ENCODE assay signal across 8 mouse cellular contexts in the genomic region with DNA sequence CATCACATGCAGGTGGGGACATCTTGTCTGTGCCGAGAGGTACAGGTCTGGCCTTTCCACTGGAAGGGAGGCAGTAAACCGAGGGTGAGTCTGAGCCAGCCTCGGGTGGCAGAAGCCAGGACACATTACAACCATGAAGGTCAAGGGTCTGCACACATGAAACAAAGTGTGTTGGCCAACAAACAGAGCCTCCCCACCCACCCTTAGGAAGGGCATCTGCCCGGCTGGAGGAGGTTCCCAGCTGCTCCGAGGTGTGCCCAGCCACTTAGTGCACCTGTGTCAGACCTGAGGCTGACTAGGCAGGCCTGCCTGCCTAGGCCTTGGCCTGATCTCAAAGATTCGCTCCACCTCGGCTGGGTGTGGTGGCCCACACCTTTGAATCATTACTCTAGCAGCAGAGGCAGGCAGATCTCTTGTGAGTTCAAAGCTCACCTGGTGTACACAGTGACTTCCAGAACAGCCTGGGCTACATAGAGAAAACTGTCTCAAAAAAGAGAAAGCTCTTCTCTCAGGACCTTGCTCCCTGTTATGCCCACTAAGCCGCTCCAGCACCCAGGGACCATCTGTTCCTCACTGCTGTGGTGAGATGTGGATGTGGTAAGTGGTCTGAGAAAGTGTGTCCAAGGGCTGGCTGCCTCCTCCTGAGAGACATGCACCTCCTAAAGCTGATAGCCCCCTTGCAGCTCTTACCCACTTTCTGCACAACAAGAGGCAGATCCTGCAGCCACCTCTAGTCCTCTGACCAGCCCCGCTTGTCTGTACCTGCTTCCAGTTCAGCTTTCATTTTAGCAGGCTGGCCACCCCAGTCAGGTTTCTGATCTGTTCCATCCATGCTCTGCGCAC. TPM values are rescaled to one million over a fixed set of nuclear protein-coding genes. Genes with fewer than 3 reads are reported as not detected.
DNase-seq lines count a peak whose midpoint lies in the region; ATAC-seq and TF ChIP-seq lines count a peak whose summit lies in the region.

No protein-coding gene starts in this region.

- no peak for TF ChIP-seq CTCF in thymus, adult 2 months (IDR thresholded peaks at IDR 0.05; ENCODE audit: borderline replicate concordance, control insufficient read depth, extremely low read depth, insufficient read depth, low read length, poor library complexity)

- ATAC-seq in hindbrain, embryonic 15.5 days (ENCODE audit: low FRiP score, low read depth), result no peak
- no peak for ATAC-seq in liver, embryonic 15.5 days (ENCODE audit: insufficient read depth)

- H3K36me3 ChIP-seq in thymus, adult 2 months (ENCODE audit: control insufficient read depth, insufficient read depth, low read length), result peaks cover 3% of the 10 kb centered on the region; the same call in 1 of the 2 replicates
- H3K36me3 ChIP-seq in hindbrain, embryonic 15.5 days, result no peaks in the 10 kb centered on the region; the same call in 1 of the 2 replicates
- H3K36me3 ChIP-seq in liver, embryonic 15.5 days (replicated peaks), result peaks cover 6% of the 10 kb centered on the region

- H3K4me1 ChIP-seq in thymus, adult 2 months (replicated peaks; ENCODE audit: control insufficient read depth, insufficient read depth, low read length), result peaks cover 41% of the 10 kb centered on the region
- H3K4me1 ChIP-seq in hindbrain, embryonic 15.5 days (replicated peaks), result peaks cover 44% of the 10 kb centered on the region
- H3K4me1 ChIP-seq in liver, embryonic 15.5 days (replicated peaks), result peaks cover 90% of the 10 kb centered on the region

- no peaks in the 10 kb centered on the region for H3K9me3 ChIP-seq in hindbrain, embryonic 15.5 days
- no peaks in the 10 kb centered on the region for H3K9me3 ChIP-seq in liver, embryonic 15.5 days (replicated peaks)

- no peak overlapping the region for H3K9ac ChIP-seq in hindbrain, embryonic 15.5 days
- H3K9ac ChIP-seq in liver, embryonic 15.5 days, result no peak overlapping the region

- H3K27me3 ChIP-seq in thymus, adult 2 months (ENCODE audit: control insufficient read depth, insufficient read depth, low read length), result no peaks in the 10 kb centered on the region
- no peaks in the 10 kb centered on the region for H3K27me3 ChIP-seq in hindbrain, embryonic 15.5 days
- H3K27me3 ChIP-seq in liver, embryonic 15.5 days, result peaks cover 42% of the 10 kb centered on the region

- TF ChIP-seq POLR2A in thymus, adult 2 months (IDR thresholded peaks at IDR 0.05; ENCODE audit: control insufficient read depth, extremely low read depth, insufficient read depth, low read length, poor library complexity), result no peak

- H3K4me3 ChIP-seq in thymus, adult 2 months (ENCODE audit: control insufficient read depth, insufficient read depth, low read length), result no peak overlapping the region
- H3K4me3 ChIP-seq in hindbrain, embryonic 15.5 days, result no peak overlapping the region
- no peak overlapping the region for H3K4me3 ChIP-seq in liver, embryonic 15.5 days (replicated peaks)

- H3K27ac ChIP-seq in thymus, adult 2 months (ENCODE audit: control insufficient read depth, insufficient read depth, low read length), result no peak overlapping the region
- H3K27ac ChIP-seq in hindbrain, embryonic 15.5 days (replicated peaks), result peak overlapping the region; percentile 100
- peak overlapping the region; percentile 94 for H3K27ac ChIP-seq in liver, embryonic 15.5 days (replicated peaks)

- H3K4me2 ChIP-seq in hindbrain, embryonic 15.5 days, result peak overlapping the region; percentile 81
- no peak overlapping the region; the same call in 1 of the 2 replicates for H3K4me2 ChIP-seq in liver, embryonic 15.5 days

- 90% methylated on average over 10 of the region's 10 CpGs for WGBS in thymus, adult 2 months
- 85% methylated on average over 10 of the region's 10 CpGs for WGBS in hindbrain, embryonic 15.5 days
- WGBS in liver, embryonic 15.5 days (ENCODE audit: insufficient replicate concordance), result 76% methylated on average over 10 of the region's 10 CpGs

- DNase-seq in embryo, embryonic 10 days (ENCODE audit: low spot score), result peak; percentile 11
- DNase-seq in embryo, embryonic 10.5 days (ENCODE audit: low spot score), result no peak
- DNase-seq in thymus, postnatal 4 days, result peak; percentile 14
- DNase-seq in thymus, adult 2 months, result no peak
- DNase-seq in urinary bladder, postnatal 25 days (ENCODE audit: low spot score), result peak; percentile 9
- no peak for DNase-seq in retina, embryonic 14.5 days (ENCODE audit: low spot score)

RNA-seq across cellular contexts. Expression of a gene that starts 3.1 kb away (rescaled TPM):
- 1,233 and 1,455 TPM in 2 replicates for polyA plus RNA-seq in thymus, adult 2 months (2012; rRNA removed)
- 3,943 and 4,131 TPM in 2 replicates for polyA plus RNA-seq in hindbrain, embryonic 15.5 days (2015; fragmentation: Nextera tagmentation; extraction: Ambion mirVana)
- 559 and 587 TPM in 2 replicates for polyA plus RNA-seq in liver, embryonic 15.5 days (2015; fragmentation: Nextera tagmentation; extraction: Ambion mirVana)

RNA-seq across cellular contexts. Expression of a gene that starts 9.9 kb away (rescaled TPM):
- polyA plus RNA-seq in thymus, adult 2 months (2012; rRNA removed), result 0.19 and 0.37 TPM in 2 replicates
- 0.88 and 1.6 TPM in 2 replicates for polyA plus RNA-seq in hindbrain, embryonic 15.5 days (2015; fragmentation: Nextera tagmentation; extraction: Ambion mirVana)
- not detected in 2 replicates for polyA plus RNA-seq in liver, embryonic 15.5 days (2015; fragmentation: Nextera tagmentation; extraction: Ambion mirVana)

RNA-seq across cellular contexts. Expression of a gene that starts 27.1 kb away (rescaled TPM):
- 59.7 and 64.4 TPM in 2 replicates for polyA plus RNA-seq in thymus, adult 2 months (2012; rRNA removed)
- 95.4 and 110 TPM in 2 replicates for polyA plus RNA-seq in hindbrain, embryonic 15.5 days (2015; fragmentation: Nextera tagmentation; extraction: Ambion mirVana)
- polyA plus RNA-seq in liver, embryonic 15.5 days (2015; fragmentation: Nextera tagmentation; extraction: Ambion mirVana), result 6.2 and 7.2 TPM in 2 replicates

Comparison
In these comparisons a context has a peak if more than half of its experiments do, and no peak if none do; other contexts are left out.
1. DNase-seq: peak in embryo, embryonic 10 days (single experiment), thymus, postnatal 4 days (single experiment) and urinary bladder, postnatal 25 days (single experiment); none in embryo, embryonic 10.5 days (single experiment), thymus, adult 2 months (single experiment) and retina, embryonic 14.5 days (single experiment).